Mouse (Mus musculus) ovary, postnatal 14 days (tissue): Measurements from ENCODE around the gene Ssh1.

Experiments used
- DNase-seq: peaks from one replicate; pipeline ENCODE4 v3.0.0; 2022; ENCODE audit warnings: low spot score

Gene Ssh1

DNA sequence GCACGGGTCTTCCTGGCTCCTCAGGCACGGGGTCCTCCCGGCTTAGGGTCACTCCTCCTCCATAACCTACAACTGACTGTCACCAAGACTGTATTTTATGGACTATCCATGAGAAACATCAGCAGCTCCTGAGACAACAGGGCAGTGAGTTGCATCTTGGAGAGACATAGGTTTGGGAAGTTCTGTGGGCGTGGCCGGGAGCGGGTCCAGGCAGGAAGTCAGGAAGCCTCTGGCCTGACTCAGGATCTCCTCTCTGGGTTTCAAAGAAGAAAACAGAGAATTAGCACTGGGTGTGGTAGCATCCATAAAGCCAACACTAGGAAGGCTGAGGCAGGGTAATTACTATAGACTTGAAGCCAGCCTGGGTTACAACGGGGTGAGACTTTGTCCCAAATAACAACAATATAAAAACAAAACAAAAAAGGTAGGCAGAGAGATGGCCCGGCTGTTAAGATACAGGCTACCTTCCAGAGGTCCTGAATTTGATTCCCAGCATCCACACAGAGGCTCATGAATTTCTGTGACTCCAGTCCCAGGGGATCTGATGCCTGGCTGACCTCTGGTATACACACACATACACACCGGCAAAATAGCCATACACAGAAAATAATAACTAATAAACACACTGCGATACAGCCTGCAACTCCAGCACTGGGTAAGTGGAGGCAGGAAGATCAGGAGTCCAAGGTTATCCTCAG, 63.6 kb downstream of the Ssh1 start:
- no peak for DNase-seq

DNA sequence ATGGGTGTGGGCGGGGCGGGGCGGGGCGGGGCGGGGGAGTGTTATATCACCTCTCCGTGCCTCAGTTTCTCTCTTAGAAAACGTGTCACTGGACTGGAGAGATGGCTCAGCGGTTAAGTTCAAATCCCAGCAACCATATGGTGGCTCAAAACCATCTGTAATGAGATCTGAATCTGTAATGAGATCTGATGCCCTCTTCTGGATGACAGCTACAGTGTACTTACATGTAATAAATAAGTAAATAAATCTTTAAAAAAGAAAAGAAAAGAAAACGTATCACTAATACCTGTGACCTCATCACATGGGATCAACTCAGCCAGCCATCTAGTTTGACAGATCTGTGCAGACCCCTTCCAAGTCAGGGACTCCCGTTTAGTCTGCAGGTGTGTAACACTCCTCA, 64.2 kb downstream of the Ssh1 start:
- DNase-seq, result no peak

DNA sequence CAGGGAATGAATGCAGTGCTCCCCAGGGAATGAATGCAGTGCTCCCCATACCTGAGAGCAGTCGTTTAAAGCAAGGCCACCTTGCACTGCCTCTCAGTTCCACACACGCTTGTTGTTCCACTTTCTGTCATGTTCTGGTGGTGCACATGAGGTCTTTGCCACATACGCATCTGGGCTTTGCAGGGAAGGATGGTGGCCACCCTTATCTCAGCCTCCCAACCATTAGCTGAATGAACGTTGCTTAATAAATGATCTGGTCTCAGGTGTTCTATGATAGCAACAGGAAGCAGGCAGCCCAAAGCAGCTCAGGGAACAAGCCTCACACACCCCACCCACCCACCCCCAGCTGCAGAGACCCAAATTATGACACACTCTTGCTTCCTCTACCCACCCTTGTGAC, 69.1 kb downstream of the Ssh1 start:
- DNase-seq, result no peak

DNA sequence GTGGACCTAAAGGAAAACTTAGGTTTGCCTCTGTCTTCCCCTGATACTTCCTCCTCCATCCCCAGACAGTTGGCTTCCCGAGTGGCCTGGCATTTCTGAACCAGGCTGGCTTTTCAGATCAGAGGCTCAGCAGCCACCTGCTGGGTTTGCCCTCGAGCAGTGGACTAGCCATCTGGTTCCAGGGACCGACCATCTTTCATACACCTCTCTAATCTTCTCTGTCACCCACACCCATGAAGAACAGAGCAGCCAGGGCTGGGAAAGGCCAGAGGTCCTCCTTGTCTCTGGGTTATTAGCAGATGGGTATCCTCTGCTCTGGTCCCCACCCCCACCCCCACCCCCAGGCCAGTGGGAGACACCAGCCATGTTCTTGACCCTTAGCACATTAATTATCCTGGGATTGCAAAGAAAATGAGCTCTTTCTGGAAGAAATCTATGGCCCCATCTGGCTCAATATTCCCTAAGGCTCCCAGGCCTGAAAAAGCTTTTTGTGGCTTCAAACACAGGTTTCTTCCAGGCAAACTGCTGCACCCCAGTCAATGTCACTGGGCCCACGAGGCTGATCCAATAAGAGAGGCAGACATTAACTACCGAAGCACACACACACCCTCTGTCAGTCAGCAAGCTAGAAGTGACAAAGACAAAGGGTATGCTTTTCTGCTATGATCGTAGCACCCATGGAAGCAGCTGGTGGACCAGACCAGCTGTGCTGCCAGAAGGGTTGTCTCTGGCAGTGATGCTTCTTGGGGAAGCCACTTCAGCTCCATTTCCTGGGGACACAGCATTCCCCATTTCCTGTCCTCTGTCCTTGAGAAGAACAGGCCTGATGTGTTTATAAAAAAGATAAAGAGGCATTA, 72.2 kb downstream of the Ssh1 start:
- DNase-seq, result no peak

DNA sequence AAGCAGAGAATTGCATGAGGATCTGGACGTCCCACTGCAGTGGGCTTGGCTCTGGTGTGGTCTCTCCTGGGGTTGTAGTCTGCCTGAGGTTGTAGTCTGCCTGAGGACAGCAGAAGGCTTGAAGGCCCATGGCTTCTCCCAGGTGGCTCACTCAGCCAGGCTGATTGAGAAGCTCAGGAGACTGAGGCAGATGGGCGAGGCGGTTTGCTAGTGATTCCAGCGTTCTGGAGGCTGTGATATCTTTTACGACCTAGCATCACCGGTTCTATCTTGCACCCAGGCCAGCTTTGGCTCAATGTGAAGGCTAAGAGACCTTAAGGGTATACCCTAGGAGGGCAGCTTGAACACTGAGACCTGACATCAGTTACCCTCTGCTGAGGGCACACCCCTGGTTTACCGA, 74.6 kb downstream of the Ssh1 start:
- DNase-seq, result no peak

DNA sequence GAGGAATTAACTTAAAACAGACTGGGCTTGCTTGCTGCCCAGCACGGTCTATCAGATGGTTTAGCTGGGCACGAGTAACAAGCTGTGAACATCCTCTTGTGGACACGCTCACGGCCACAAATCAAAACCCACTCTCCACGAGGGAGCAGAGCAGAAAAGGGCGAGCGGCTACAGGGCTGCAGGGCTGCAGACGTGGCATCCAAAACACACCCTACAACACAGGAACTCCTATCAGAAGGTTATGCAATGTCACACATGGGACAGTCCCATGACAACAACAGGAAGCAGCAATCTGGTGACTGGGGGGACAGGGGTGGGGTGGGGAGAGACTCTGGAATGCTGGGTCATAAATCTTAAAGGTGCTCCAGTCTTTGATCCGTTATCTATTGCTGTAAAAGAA, 75.0 kb downstream of the Ssh1 start:
- no peak for DNase-seq

DNA sequence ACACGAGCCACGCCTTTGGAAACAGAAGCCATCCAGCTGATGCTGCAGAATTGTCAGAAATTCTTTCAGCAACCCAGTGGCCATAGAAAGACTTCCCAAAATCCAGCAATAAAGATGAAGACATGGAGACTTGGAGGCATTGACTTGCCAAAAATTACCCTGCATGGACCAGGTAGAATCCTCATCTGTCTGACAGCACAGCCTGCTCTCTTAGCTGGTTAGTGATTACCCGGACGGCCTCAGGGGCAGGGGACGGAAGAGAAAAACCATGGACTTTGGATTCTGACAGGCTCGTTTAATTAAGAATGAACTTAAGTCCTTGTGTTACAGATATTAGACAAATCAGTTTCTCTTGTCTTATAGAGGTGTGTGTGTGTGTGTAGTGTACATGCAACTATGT, 83.0 kb downstream of the Ssh1 start:
- DNase-seq, result no peak

DNA sequence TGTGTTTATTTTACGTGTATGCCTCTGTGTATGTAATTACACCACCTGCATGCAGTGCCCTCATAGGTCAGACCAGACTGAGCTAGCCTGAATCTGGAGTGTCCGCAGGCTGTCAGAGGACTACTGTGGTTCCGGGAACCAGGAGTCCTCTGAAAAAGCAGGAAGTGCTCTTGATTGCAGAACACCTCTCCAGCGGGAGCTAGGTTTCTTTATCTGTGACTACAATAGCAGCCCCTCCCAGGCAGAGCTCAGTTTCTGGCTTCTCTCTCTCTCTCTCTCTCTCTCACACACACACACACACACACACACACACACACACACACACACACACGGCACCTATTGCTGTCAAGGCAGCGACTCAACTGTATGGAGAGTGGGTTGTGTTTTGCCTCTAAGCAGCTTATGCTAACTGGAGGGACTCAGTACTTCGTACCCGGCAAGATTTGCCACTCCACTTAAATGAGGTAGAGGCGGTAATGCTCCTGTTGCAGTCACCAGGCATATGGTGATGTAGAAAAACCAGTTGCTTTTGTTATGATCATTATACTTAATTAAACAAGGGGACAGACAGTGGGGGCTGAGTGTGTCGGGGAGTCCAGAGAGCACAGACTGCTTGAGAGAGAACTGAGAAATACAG, 83.5 kb downstream of the Ssh1 start:
- DNase-seq, result no peak

DNA sequence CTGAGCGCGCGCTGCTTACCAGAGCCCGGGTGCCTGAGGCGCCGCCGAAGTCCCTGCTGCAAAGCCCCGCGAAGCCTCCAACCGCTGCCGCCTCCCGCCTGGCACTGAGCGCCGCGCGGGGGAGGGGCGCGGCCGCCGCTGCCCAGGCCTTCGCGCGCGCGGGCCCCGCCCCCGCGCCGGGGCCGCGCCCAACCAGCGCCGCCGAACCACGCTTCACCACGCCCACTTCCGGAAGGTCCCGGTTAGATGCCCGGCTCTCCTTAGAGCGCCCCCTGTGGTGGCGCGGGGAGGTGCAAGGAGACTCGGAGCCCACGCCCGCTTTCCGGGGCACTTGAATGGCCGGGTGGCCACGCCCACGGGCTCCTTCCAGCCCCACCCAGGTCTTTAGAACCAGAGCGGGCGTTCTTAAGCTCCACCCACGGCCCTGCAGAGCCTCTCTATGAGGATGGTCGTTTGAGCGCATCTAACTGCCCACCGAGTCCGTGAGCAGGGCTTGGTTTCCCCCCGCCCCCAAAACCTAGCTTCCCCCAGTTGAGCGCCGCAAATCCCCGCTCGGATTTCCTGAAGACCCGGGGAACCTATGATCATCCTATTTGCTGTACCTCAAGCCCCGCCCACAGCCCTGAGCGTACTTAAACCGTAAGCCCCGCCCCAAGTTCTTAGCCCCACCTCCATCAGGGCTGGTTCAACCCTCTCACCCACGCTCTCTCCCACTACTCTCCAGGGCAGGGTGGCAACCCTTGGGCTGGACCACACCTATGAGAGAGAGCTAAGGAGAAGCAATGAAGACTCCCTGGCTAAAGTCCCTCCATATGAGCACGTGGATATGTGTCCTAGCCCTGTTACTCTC, 84.9 kb downstream of the Ssh1 start, which contains the start of gene Coro1c:
Gene Coro1c (minus strand): TSS at position 167 of the 850 bp plus-strand sequence.
- peak; percentile 100 for DNase-seq

DNA sequence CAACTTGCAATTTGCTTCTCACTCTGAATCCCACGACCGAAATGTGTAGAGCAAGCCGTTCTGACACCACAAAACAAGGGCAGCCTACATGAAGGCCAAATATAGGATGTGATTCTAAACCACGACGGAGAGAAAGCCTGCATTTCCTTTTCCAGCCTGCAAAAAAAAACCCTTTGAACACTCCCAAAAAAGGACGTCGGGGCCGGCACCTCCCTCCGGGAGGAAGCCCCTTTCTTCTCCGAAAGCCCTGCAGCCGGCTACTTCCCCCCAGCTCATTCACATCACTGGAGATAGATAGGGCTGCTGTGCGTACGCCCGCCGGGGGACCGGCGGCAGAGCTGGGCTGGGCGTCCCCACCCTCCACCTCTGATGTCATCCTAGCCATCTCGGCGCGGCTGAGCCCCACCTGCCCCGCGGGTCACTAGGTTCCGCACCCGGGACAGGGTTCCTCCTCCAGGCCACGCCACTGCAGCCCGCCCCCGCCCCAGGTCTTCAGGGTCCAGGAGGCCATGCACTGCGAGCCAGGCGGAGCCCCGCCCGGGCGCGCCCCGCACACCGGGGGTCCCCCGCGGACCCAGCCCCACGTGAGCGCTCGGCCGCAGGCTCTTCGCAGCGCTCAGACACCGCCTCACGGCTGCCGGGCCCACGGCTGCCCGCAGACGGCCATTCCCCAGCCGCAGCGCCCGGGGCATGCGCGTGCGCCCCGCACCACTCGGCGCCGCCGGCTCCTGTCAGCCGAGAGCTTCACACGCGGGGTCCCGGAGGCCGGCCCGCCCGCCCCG, 85.7 kb downstream of the Ssh1 start:
- DNase-seq, result peak; percentile 32

DNA sequence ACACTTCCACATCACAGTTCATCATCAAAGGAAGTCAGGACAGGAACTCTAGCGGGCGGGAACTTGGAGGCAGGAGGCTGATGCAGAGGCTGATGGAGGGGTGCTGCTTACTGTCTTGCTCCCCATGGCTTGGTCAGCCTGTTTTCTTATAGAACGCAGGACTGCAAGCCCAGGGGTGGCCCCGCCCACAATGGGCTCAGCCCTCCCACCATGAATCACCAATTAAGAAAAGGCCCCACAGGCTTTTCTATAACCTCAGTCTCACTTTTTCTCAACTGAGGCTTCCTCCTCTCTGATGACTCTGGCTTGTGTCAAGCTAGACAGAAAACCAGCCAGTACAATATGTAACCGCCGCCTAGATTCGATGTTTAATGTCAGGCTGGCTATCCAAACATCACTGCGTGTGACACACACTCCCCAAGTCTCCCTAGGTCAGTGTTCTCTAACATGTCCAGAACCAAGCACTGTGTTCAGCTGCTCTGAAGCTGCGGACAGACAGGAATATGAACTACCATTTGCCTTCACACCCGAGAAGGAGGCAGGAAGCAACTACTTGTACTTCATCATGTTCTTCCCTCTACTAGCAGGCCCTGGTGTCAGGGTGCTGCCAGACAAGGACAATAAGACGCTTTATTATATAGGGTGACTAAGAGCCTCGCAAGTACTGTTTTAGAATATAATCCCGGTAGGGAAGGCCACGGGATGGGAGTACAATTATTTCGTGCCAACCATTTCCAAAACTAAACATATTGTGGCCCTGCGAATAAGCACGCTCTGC, 86.5 kb downstream of the Ssh1 start:
- no peak for DNase-seq

DNA sequence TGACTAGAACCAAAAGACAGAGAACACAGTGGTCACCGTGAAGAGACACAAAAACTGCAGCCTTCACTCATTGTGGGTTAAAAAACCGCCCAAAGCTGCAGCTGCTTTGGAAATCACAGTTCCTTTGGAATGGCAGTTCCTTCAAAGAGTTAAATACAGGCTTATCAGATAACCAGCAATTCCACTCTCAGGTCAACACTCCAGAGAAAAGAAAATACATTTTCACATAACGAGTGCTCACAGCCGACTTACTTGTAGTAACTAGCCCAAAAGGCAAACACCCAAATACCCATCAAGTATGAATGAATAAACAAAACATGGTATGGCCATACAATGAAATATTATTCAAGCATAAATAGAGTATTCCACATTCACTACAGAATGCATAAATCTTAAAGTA, 88.7 kb downstream of the Ssh1 start:
- no peak for DNase-seq

DNA sequence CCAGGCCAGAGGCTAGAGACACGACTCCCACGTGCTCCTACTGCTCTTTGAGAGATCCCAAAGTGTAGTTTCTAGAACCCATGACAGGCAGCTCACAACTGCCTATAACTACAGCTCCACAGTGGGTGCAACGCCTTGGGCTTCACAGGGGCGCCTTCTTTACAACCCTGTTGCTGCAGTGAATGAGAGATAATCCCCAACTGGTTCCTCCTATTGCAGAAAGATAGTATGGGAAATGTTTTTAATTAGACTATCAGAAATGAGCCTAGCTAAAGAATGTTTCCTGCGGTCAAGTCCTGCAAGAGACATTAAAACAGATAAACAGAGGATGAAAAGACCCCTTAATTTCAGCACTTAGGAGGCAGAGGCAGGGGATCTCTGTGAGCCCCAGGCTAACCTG, 90.7 kb downstream of the Ssh1 start:
- no peak for DNase-seq

DNA sequence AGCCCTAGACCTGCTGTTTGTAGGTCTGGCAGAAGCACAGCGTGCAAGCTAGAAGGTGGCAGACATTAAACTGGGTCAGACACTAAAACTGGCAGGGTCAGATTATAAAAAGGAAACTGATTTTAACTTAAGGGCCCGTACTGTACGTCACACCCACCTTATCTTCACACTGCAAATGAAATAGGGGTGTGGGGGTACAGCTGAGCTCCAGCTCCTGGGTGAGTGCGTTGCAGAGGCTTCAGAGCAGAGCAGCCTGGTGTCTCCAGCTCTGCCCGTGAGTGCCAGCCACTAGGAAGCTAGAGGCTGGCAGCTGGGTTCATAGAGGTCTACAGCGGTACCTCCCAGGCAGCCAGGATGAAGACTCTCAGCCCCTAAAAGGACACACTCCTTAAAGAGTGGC, 91.7 kb downstream of the Ssh1 start:
- DNase-seq, result no peak

DNA sequence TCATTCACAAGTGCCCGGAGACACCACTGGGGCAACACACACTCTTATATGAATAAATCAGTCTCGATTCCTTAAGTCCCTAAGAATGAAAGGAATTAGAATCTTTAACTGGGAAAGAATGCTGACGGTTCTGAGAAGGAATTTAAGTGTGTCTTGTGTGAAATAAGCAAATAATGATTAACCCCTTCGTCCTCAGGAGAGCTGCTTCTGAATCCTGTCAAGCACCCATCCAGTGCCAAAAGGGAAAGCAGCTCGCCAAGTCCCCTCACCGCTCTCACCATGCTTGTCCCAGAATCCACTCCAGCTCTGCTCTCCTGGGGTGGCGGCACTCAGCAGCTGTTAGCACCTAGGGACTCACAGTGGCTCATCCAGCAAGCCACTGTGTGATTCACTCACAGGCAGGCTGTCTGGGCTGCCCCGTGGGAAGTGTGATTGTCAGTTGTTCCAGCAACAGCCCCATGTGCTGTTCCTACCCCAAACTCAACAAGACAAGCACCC, 92.6 kb downstream of the Ssh1 start:
- DNase-seq, result no peak

DNA sequence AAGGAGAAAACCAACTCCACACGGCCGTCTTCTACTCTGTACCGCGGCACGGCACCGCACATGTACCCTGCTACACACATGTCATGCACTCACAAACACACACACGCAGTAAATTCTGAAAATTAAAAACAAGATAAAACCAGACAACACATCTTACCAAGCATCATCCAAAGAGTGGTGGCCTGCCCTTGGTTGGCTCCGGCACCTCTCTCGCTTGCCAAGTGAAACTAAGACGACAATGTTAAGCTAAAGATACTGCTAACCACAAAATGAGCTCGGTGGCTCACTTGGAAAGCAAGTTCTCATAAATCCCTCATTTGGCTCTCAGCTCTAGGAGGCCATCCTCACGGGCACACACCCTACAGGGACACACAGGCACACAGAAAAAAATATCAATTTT, 94.2 kb downstream of the Ssh1 start:
- DNase-seq, result no peak

DNA sequence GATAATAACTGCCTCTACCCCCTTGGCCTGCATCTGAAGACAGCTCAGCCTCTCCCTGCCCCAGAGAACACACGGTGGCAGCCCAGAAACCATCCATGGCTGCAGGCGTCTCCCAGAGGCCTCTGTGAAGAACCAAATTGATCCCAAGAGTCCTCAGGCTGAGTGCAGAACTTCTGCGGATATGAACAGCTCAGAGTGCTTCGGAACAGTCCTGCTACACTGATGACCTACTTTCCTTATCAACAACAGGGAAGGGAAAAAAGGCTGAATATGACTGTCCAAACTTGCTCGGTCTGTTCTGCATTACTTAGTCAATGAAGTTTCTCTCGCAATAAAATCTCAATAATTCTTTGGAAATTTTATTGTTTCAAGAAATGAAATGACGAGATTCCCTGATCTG, 101.7 kb downstream of the Ssh1 start:
- no peak for DNase-seq

DNA sequence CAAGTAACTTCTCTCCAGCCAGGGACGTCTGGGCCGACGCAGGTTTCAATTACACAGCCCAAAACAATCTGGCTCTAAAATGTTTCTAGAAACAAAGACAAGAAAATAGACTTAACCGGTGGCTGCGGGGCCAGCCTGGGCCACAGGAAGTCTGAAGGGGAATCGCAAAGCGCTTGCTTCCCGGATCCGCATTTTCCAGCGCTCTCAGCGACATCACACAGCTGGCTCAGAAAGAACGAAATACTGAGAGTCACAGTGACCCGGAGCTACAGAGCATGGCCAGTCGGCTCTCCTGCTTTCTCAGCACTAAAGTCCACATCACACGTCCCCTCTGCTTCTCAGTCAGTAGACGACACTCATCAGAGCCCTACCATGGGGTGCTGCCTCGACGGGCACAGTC, 102.8 kb downstream of the Ssh1 start:
- no peak for DNase-seq

DNA sequence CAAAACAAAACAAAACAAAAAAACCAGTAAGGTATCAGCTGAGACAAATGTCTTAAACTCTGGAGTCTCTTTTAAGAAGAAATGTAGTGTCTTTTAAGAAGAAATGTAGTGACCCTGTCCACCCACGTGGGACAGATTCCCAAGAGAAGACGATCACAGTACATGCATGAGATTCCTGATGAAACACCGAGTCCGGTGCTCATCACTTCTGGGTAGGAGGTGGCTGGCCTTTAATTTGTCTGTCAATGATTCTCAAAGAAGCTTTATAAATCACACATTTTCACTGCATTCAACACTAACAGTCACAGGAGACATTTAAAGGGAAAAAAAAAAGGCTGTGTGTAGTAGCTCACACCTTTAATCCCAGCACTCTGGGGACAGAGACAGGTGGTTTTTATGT, 103.8 kb downstream of the Ssh1 start:
- no peak for DNase-seq

DNA sequence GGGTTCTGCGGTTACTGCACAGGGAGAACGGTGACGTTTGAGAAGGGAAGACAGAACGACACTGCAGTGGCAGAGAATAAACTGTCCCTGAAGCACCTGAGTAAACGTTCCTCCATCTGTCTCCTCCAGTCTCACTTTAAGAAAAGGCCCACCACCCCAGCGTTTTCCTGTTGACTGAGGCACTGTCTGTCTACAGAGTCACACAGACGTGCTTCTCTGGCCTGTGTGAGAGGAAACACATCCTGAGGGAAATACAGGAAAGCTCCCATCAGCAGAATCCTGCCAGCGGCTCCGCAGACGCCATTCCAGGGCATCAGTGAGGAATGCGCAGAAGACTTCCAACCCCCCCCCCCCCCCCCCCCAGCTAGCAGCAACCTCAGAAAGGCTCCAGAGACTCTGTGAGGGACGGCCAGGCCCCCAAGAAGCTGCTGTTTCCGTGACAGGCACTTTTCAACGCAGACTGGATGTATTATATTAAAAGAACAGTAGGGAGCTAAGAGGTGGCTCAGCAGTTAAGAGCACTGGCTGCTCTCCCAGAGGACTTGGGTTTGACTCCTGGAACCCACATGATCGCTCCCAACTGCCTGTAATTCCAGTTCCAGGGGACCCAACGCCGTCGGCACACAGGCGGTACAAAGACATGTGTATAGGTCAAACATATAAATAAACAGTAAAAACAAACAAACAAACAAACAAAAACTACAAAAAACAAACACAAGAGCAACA, 104.3 kb downstream of the Ssh1 start:
- no peak for DNase-seq
